8 mouse cellular contexts compared by ENCODE assay signal in the genomic region with DNA sequence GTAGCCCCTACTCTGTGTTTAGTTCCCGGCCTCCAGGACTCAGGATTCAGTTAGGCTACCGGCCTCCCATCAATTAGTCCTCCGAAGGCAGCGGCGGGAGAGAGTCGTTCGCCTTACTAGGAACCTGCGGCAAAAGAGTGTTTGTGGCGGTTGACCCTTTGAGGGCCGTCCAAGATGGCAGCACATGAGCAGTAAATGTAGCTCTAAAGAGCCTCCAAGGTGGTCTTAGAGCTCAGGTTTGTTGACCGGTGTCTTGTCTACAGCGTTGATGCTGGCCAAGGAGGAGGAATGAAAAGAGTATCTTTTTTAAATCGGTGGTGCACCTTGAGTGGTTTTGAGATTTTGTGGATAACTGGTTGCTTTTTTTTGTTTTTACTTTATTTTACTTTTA. TPM values are rescaled to one million over a fixed set of nuclear protein-coding genes. Genes with fewer than 3 reads are reported as not detected.
DNase-seq lines count a peak whose midpoint lies in the region; ATAC-seq lines count a peak whose summit lies in the region.

No protein-coding gene starts in this region.

- peak; percentile 55 for ATAC-seq in kidney, embryonic 15.5 days (replicated peaks; ENCODE audit: low FRiP score)
- ATAC-seq in embryonic facial prominence, embryonic 12.5 days (ENCODE audit: insufficient number of reproducible peaks, insufficient read depth, low FRiP score, low TSS enrichment): no peak
- peak; percentile 11 for ATAC-seq in inflammation-experienced regulatory T-cells, adult 6 months
- ATAC-seq in midbrain, embryonic 14.5 days (ENCODE audit: low FRiP score, low TSS enrichment): peak; percentile 54

- H3K9me3 ChIP-seq in kidney, embryonic 15.5 days (replicated peaks): no peaks in the 10 kb centered on the region
- no peaks in the 10 kb centered on the region for H3K9me3 ChIP-seq in embryonic facial prominence, embryonic 12.5 days
- no peaks in the 10 kb centered on the region for H3K9me3 ChIP-seq in midbrain, embryonic 14.5 days (ENCODE audit: control insufficient read depth, low read length)

- peak overlapping the region; percentile 84 for H3K4me2 ChIP-seq in kidney, embryonic 15.5 days
- H3K4me2 ChIP-seq in embryonic facial prominence, embryonic 12.5 days (replicated peaks): peak overlapping the region; percentile 54
- peak overlapping the region; percentile 65 for H3K4me2 ChIP-seq in midbrain, embryonic 14.5 days (ENCODE audit: low read length)

- no peaks in the 10 kb centered on the region for H3K27me3 ChIP-seq in kidney, embryonic 15.5 days
- no peaks in the 10 kb centered on the region for H3K27me3 ChIP-seq in embryonic facial prominence, embryonic 12.5 days
- H3K27me3 ChIP-seq in midbrain, embryonic 14.5 days (ENCODE audit: control insufficient read depth, insufficient read depth, low read length): no peaks in the 10 kb centered on the region

- no peak for DNase-seq in kidney, adult 8-10 months
- no peak for DNase-seq in midbrain, embryonic 14.5 days
- DNase-seq in gastrocnemius, postnatal 10 days: no peak
- DNase-seq in right cerebral cortex, adult 18-20 months: no peak
- no peak for DNase-seq in left cerebral cortex, adult 8-10 months (ENCODE audit: low spot score in 2 of 2)

- WGBS in kidney, embryonic 15.5 days: 23% methylated on average over 13 of the region's 13 CpGs
- WGBS in embryonic facial prominence, embryonic 12.5 days: 20% methylated on average over 13 of the region's 13 CpGs
- 17% methylated on average over 13 of the region's 13 CpGs for WGBS in midbrain, embryonic 14.5 days

- H3K9ac ChIP-seq in kidney, embryonic 15.5 days: peak overlapping the region; percentile 82
- H3K9ac ChIP-seq in embryonic facial prominence, embryonic 12.5 days: peak overlapping the region; percentile 72
- H3K9ac ChIP-seq in midbrain, embryonic 14.5 days (replicated peaks; ENCODE audit: low read length): peak overlapping the region; percentile 90

- peaks cover 6% of the 10 kb centered on the region for H3K4me1 ChIP-seq in kidney, embryonic 15.5 days
- no peaks in the 10 kb centered on the region for H3K4me1 ChIP-seq in embryonic facial prominence, embryonic 12.5 days
- H3K4me1 ChIP-seq in midbrain, embryonic 14.5 days (ENCODE audit: control insufficient read depth, insufficient read depth, low read length): peaks cover 6% of the 10 kb centered on the region; the same call in 1 of the 2 replicates

- no peaks in the 10 kb centered on the region for H3K36me3 ChIP-seq in kidney, embryonic 15.5 days
- H3K36me3 ChIP-seq in embryonic facial prominence, embryonic 12.5 days: no peaks in the 10 kb centered on the region
- H3K36me3 ChIP-seq in midbrain, embryonic 14.5 days (ENCODE audit: control insufficient read depth, insufficient read depth, low read length): no peaks in the 10 kb centered on the region

- peak overlapping the region; percentile 94 for H3K27ac ChIP-seq in kidney, embryonic 15.5 days
- H3K27ac ChIP-seq in embryonic facial prominence, embryonic 12.5 days: peak overlapping the region; percentile 89
- H3K27ac ChIP-seq in midbrain, embryonic 14.5 days (replicated peaks; ENCODE audit: low read depth, low read length): peak overlapping the region; percentile 96

- peak overlapping the region; percentile 75 for H3K4me3 ChIP-seq in kidney, embryonic 15.5 days (replicated peaks)
- H3K4me3 ChIP-seq in embryonic facial prominence, embryonic 12.5 days: peak overlapping the region; percentile 62
- H3K4me3 ChIP-seq in midbrain, embryonic 14.5 days (replicated peaks; ENCODE audit: low read depth, low read length): peak overlapping the region; percentile 60

RNA-seq across cellular contexts. Expression of a gene that starts 0.3 kb away (rescaled TPM):
- polyA plus RNA-seq in kidney, embryonic 15.5 days (2015; fragmentation: Nextera tagmentation; extraction: Ambion mirVana): 1.5 and 4.5 TPM in 2 replicates
- 2.6 and 5.0 TPM in 2 replicates for polyA plus RNA-seq in embryonic facial prominence, embryonic 12.5 days (2016; fragmentation: Nextera tagmentation; extraction: Ambion mirVana)
- under 1 TPM in 1 of 3 experiments, not detected in 2; 0.22 TPM for polyA plus RNA-seq in inflammation-experienced regulatory T-cells, adult 6 months (2017; shearing (Covaris generic))
- 7.2 and 7.6 TPM in 2 replicates for polyA plus RNA-seq in midbrain, embryonic 14.5 days (2014; fragmentation: Nextera tagmentation; extraction: Ambion mirVana)
- 1 to 10 TPM; 4.6 to 7.8 TPM for total RNA-seq in gastrocnemius, postnatal 10 days (2021)
- total RNA-seq in left cerebral cortex, adult 8-10 months (2022): 10 to 100 TPM; 17.6 to 20.0 (median 19.1) TPM

RNA-seq across cellular contexts. Expression of a gene that starts 0.5 kb away (rescaled TPM):
- 2.5 and 3.5 TPM in 2 replicates for polyA plus RNA-seq in kidney, embryonic 15.5 days (2015; fragmentation: Nextera tagmentation; extraction: Ambion mirVana)
- 4.6 and 5.0 TPM in 2 replicates for polyA plus RNA-seq in embryonic facial prominence, embryonic 12.5 days (2016; fragmentation: Nextera tagmentation; extraction: Ambion mirVana)
- polyA plus RNA-seq in inflammation-experienced regulatory T-cells, adult 6 months (2017; shearing (Covaris generic)): not detected
- polyA plus RNA-seq in midbrain, embryonic 14.5 days (2014; fragmentation: Nextera tagmentation; extraction: Ambion mirVana): 13.4 and 16.6 TPM in 2 replicates
- total RNA-seq in gastrocnemius, postnatal 10 days (2021): 1 to 10 TPM; 1.9 to 2.6 TPM
- 10 to 100 TPM; 11.6 to 17.1 (median 13.1) TPM for total RNA-seq in left cerebral cortex, adult 8-10 months (2022)

RNA-seq across cellular contexts. Expression of a gene that starts 31.1 kb away (rescaled TPM):
- 0.10 and 0.15 TPM in 2 replicates for polyA plus RNA-seq in kidney, embryonic 15.5 days (2015; fragmentation: Nextera tagmentation; extraction: Ambion mirVana)
- polyA plus RNA-seq in embryonic facial prominence, embryonic 12.5 days (2016; fragmentation: Nextera tagmentation; extraction: Ambion mirVana): 0.47 and 0.80 TPM in 2 replicates
- under 1 TPM in 2 of 3 experiments, not detected in 1; 0.15 to 0.31 TPM for polyA plus RNA-seq in inflammation-experienced regulatory T-cells, adult 6 months (2017; shearing (Covaris generic))
- 0.37 and 0.74 TPM in 2 replicates for polyA plus RNA-seq in midbrain, embryonic 14.5 days (2014; fragmentation: Nextera tagmentation; extraction: Ambion mirVana)
- total RNA-seq in gastrocnemius, postnatal 10 days (2021): under 1 TPM; 0.14 to 0.27 TPM
- 1 to 10 TPM; 1.6 to 2.9 (median 2.1) TPM for total RNA-seq in left cerebral cortex, adult 8-10 months (2022)

RNA-seq across cellular contexts. Expression of a gene that starts 48.0 kb away (rescaled TPM):
- 207 and 229 TPM in 2 replicates for polyA plus RNA-seq in kidney, embryonic 15.5 days (2015; fragmentation: Nextera tagmentation; extraction: Ambion mirVana)
- 296 and 314 TPM in 2 replicates for polyA plus RNA-seq in embryonic facial prominence, embryonic 12.5 days (2016; fragmentation: Nextera tagmentation; extraction: Ambion mirVana)
- polyA plus RNA-seq in inflammation-experienced regulatory T-cells, adult 6 months (2017; shearing (Covaris generic)): 100 to 1,000 TPM; 215 to 404 (median 344) TPM
- 345 and 373 TPM in 2 replicates for polyA plus RNA-seq in midbrain, embryonic 14.5 days (2014; fragmentation: Nextera tagmentation; extraction: Ambion mirVana)
- 10 to 100 TPM; 55.5 to 64.4 TPM for total RNA-seq in gastrocnemius, postnatal 10 days (2021)
- 10 to 100 TPM; 69.8 to 92.7 (median 81.2) TPM for total RNA-seq in left cerebral cortex, adult 8-10 months (2022)
